Mouse (Mus musculus) frontal cortex, adult (tissue): ENCODE data around the gene Tmco4.
A peak's percentile ranks its signal among the peaks of the same experiment; 100 is the strongest.

Experiments used
- ATAC-seq: cut with Nextera tagmentation; 2 replicates; pipeline ENCODE4 v1.9.2; 2017; ENCODE audit warnings: mild to moderate bottlenecking, moderate library complexity, mixed read lengths; ENCODE audit not compliant: low TSS enrichment

Tmco4 gene

DNA sequence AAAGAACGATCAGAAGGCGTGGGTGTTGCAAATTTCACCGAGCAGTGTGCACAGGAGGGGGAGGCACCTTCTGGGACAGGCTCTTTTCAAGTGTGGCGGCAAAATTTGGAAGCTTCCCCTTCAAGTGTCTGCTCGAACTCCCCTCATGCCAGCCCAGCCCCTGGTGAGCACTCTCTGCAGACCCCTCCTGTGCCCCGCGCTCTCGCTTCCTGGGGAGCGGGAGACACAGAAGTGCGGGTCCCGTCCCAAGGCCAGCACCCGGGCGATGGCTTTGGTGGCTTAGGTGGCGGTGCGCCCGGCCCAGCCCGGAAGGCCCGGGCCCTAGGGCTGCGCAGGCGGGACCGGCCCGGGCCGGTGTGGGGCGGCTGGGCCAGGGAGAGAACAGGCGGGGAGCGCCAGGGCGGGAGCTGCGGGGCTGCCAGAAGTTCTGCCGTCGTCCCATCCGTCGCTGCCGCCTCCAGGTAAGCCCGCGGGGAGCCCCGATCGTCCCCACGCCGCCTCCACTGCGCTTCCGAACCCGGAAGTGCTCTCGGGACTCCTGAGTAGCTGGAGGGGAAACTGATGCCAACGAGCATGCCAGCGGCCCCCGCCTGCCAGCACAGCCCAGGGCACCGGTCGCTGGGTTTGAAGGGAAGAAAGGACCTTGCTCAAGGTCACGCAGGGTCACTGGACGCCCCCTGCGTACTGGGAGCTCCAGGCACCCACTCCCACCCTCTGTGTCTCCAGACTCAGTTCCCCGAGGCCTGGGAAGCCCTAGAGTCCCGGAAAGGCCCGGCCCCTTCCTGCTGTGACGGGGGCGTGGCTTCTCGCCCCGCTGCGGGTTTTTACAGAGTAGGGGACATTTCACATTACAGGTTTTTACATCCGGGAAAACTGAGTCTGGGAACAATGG, at the start of gene Tmco4:
Tmco4 (plus strand) TSS at position 62 of the 892 bp plus-strand sequence.
- ATAC-seq = peak; percentile 64; the same call in 1 of the 2 replicates

DNA sequence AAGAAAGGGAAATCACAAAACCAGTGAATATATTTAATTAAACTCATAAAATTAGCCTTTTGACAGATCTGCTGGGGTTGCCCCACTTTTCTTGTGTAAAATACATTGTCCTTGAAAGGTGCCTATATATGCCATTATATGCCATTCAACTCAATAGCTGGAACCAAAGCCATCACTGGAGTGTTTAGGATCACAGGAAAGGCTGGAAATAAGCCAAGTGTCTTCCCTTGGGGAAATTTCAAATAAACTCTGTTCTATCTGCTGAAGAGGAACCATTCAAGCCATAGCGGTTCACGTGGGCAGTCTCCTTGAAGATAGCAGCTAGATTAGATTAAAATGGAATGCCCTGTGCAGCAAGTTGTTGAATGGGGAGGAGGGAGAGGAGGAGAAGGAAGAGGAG, 47.1 kb upstream of the Tmco4 start:
- no peak for ATAC-seq

DNA sequence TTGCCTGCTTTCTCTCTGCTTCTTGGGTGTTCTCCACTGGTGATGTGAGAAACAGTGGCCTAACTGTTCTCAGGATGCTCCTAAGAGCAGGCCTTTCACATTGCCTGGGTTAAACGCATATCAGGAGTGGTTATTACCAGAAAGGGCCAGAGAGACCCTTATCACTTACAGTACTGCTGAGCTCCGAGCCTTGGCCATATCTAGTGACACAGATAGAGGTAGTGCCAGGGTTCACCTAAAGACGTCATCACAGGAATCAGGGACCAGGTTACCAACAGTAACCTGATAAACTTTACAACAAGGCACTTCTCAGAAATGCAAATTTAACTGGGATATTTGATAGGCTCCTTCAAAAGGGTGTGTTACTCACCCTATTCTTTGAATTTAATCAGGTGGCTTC, 38.8 kb upstream of the Tmco4 start:
- ATAC-seq = no peak

DNA sequence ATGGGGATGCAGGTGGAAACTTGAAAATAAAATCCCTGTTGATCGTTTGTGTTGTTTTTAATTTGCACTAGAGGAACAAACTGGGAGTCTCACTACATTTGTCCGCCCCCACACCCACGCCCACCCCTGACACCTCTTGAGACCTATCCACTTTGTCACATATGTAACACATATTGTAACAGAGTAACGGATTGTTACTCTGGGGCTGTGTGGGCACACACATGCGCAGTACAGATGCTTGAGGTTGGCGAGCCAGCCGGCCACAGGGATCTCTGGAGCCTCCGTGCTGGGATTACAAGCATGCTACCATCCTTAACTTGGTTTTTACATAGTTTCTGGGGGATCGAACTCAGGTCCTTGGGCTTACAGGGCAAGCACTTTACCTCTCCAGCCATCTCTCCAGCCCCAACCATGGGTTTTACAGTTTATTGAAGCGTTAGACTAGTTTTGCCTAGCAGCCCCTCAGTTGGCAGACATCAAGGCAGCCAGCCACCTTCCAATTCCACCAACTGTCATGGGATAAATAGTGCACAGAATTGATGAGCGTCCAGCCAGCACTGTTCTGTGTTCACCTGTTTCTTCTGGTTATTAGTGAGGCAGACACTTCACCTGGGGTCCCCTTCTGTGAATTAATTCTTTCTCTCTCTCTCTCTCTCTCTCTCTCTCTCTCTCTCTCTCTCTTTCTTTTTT, 38.1 kb upstream of the Tmco4 start:
- ATAC-seq = no peak

DNA sequence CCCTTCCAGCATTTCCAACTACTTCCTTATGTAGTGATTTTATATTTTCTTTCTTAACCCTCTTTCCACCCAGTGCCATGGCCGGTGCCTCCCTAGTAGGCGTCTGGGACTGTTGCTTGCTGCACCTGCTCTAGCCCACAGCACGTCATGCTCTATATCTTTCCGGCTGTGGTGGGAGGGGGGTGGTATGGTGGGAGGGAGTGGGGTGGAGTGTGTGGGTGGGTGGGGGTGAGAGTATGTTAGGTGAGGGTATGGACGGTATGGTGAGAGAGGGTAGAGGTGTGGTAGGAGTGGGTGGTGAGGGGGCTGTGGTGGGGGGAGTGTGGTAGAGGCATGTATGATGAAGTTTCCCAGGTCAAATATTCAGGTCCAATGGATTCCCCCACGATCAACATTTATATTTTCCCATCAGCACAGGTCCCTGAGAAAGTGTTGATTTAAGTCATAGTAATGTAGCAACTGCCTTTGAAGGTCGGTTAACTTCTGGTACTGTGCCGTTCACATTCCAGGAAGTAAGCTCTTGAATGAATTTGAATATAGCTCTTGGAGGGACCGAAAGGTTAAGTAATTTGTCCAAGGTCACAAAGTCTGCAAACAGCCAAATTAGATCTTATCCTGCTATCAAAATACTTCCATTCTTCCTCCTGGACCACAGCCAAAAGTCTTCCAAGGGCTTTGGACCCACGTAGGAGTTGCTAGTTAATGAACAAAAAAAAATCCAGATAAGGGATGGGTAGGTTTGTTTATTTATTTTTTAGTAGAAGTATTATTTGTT, 34.0 kb upstream of the Tmco4 start:
- no peak for ATAC-seq

DNA sequence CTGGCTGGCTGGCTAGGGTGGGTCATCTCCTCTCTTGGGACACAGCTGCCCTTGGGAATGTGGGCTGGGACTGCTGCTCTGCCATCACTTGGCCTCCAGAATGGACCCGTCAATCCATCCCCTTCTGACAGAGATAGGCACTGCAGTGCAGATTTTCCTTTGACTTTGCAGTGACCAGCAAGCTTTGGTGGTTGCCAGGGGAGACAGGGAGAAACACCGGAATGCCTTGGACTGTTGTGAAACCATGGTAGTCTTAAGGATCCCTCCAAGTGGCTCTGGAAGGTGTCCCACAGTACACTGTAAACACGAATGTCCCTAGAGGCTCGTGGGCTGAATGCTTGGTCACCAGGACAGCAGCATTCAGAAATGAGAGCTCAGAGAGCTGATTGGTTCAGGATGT, 33.2 kb upstream of the Tmco4 start:
- ATAC-seq = no peak

DNA sequence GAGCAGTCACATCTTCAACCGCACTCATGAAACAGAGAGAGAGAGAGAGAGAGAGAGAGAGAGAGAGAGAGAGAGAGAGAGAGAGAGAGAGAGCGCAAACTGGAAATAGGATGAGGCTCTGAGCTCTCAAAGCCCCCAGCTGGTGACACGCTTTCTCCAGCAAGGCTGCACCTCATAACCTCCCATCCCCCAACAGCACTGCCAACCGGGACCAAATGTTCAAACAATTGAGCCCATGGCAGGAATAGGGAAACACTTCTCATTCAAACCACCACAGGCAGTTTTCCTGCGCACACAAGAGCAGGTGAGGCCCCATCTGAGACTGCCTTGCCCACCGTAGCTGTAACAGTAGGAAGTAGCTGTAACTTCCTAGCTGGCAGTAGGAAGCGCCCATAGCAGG, 31.3 kb upstream of the Tmco4 start:
- ATAC-seq = no peak

DNA sequence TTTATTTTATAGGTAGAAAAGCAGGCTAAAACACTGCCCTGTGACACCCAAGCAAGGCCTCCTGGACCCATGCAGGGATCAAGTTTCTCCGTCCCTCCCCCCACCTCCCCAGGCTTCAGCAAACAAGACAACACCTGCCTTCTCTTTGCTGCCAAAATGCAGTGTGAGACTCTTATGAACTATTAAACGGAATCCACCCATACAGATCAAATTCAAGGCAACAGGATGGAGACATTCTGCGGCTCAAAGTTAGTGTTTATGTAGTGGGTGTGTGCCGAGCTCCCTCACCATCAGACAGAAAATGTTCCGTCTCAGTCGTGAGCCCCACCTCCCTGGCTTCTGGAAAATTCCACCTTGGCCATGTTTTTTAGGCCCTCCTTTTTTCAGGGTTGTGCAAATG, 30.7 kb upstream of the Tmco4 start:
- no peak for ATAC-seq

DNA sequence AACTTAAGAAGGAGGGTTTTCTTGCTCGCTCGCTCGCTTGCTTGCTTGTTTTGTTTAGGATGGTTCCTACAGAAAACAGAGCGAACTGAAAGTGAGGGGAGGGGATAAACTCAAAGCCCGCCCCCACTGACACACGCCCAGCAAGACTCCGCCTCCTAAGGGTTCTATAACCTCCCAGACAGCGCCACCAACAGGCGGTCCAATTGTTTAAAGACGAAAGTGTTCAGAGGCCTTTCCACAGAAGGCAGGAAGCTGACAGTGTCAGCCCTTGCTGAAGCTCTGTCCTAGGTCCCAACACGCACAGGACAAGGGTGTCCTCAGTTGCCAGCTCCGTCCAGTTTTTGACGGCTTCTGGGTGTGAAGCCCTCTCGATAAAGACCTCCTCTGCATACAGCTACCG, 29.0 kb upstream of the Tmco4 start:
- peak; percentile 64; the same call in 1 of the 2 replicates for ATAC-seq

DNA sequence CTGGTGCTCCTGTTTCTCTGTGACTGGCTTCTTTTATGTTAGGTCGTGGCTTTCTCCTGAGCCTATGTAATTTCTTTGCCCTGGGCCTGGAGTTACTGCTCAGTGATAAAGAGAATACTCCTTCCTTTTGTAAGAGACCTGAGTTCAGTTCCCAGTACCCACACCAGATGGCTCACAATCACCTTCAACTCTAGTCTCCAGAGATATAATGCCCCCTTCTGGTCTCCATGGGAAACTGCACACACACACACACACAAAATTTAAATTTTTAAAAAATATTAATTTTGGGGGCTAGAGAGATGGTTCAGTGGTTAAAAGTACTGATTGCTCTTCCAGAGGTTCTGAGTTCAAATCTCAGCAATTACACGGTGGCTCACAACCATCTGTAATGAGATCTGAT, 24.4 kb upstream of the Tmco4 start:
- no peak for ATAC-seq

DNA sequence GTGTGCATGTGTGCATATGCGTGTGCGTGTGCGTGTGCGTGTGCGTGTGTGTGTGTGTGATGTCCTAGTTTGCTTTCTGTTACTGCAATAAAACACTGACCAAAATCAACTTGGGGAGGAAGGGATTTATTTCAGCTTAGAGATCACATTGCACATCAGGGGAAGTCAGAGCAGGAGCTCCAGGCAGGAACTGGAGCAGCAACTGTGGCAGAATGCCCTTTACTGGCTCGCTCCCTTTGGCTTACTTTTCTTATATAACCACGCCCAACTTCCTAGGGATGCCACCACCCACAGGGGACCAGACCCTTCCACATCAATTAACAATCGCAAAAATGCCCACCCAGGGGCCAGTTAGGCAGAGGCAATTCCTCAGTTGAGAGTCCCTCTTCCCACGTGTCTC, 14.1 kb upstream of the Tmco4 start:
- ATAC-seq = no peak

DNA sequence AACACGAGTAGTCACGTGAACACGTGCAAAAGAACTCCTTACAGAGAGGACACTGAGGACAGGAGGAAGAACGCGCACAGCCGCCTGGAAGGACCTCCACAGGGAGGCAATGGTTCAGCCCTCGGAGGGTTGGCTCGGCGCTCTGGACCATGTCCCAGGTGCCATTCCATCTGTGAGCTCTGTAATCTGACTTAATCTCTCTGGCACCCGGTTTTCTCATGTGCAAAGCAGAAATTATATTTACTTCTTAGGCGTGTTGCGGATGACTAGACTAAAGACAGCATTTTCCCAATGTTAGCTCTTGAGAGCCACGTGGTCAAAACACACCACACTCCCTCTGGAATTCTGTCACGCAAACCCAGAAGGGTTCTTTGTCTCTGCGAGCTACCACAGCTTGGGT, 13.6 kb upstream of the Tmco4 start:
- ATAC-seq = peak; percentile 65; the same call in 1 of the 2 replicates

DNA sequence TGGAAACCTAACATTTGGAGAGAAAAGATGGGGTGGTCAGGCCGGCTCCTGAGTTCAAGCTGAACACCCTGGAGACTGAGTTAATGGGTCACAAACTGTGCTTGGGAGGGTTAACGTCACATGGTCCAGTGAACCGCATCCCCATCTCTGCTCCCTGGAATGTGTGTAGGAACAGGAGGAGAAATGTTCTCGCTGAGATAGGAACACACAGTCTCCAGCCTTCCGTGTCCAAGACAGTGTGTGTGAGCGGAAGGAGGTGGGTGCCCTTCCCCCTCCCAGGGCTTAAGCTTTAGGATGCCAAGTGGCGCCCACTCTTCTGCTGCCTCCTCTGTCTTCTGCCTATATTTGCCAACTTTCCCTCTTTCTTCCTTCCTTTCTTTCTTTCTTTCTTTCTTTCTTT, 12.8 kb upstream of the Tmco4 start:
- peak; percentile 81; the same call in 1 of the 2 replicates for ATAC-seq

DNA sequence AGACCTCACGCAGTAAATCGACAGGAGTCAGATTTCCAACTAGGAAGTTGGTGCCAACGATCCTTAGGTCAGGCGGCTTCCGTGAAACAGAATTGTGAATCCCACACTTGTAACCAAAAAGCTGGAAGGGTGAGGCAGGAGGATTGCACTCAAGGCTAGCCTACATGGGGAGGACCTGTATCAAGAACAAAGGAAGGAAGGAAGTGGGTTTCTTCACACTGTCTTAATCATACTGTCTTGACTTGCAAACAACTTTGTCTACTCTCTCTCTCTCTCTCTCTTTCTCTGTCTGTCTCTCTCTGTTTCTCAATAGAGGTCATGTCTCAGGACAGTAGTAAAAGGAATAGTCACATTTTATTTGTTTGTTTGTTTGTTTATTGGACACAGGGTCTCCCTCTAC, 10.0 kb upstream of the Tmco4 start:
- ATAC-seq = no peak

DNA sequence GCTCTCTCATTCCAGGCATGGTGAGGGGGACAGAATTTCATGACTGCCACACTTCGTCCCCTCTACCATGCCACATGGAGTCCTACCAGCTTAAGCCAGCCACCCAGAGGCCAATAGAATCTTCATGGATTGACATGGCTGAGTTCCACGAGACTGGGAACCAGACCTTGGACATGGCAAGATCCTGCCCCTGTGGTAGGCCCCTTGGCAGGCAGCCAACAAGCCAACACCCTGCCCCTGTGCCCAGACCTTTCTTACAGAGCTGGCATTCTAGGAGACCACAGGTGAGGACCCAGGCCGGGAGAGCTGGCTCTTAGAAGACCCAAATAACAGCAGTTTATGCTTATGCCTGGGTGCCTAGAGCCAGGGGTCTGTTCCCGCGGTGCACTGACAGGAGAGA, 6.8 kb upstream of the Tmco4 start:
- no peak for ATAC-seq

DNA sequence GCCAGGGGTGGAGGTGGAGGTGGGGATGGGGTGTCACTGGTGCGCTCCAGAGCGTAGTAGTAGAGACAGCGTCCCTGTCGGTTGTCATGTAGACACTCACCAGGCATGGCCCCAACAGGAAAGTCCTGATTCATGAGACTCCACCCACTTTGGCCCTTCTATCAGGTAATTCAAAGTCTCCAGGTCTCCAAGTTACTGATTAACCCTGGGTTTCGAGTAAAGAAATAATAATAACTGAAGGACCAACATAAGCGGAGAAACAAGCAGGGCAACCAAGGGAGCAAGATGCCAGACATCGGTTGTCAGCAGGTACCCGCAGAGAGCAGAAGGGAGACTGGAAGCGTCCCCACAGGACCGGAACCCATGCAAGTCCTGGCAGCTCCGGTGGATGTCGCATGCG, 5.8 kb upstream of the Tmco4 start, which contains the start of gene Rnf186:
Rnf186 (plus strand) TSS at position 247 of the 400 bp plus-strand sequence.
- ATAC-seq = no peak

DNA sequence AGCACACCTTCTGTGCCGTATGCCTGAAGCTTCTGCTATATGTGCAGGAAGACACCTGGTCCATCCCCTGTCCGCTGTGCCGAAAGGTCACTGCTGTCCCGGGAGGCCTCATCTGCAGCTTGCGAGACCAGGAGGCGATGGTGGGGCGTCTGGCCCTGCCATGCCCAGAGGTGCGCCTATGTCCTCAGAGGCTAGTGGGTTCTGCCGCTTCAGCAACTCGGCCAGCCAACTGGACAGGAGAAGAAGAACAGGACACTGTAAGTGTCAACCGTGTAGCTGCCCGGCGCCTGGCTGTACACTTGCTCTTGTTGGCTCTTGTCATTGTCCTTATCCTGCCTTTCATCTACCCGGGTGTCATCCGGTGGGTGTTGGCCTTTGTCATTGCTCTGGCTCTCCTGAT, 5.2 kb upstream of the Tmco4 start:
- ATAC-seq = no peak

DNA sequence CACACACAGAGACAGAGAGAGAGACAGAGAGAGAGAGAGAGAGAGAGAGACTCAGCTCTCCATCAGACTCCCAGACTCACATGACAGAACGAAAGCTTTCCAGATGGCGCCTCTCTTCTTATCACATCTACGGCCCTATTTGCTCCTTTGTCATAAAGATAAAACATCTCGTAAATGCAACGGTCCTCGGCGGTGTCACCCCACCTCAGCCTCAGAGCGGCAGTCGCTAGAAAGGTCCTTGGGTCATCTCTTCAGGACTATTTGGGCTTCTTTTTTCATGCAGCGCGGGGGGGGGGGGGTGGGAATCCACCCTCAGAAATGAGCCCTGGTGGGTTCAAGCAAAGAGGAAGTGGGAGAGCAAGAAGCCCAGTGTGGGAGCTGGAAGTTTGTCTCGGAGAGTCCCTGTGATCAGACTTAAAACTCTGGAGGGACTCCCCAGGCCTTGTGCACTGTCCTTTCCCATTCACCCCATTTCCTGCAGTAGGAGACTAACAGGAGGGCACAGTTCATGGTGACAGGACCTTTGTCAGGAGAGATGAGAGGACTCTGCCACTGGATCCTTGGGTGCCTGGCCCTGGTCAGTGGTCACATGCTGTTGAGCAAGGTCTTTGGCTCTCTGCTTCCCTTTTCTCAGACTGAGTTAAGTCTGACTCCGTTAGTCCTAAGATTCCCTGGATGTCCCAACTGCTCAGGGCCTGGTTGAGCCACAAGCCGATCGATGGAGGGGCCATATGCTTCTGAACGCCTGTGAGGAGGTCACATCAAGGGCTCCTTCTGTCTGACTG, 3.7 kb upstream of the Tmco4 start:
- no peak for ATAC-seq

DNA sequence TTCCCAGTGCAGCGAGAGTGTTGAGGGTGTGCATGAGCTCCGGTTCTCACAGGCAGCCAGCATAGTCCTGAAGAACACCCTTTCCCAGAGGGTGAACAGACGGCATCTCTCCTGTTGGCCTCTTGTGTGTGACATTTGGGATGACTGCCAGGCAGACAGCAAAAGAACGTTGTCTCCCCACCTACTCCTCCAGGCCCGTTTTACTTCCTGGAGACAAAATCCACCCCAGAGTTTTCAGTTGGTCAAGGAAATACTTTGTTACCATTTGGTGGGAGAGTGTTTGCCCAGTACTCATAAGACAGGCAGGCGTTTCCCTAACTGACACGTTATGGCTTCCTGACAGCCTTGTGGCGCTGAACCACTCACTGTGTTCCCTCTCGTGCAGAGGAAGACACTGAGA, 3.0 kb upstream of the Tmco4 start:
- no peak for ATAC-seq

DNA sequence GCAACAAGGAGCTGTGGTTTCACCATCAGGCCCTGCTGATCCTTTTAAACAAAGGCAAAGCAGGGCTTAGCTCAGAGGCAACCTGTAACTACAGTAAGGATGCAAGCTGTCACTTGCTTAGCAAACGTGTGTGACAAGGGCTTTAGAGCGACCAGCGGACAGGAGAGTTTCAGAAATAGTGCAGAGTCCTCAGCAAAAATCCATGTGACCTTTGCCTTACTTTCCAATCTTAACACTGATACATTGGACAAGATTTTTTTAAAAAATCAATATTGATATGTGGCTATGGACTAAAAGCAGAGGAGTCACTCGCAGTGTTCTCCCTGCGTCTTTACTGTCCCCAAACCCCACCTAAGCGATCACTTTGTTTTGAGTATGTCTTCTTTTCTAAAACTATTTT, 1.3 kb upstream of the Tmco4 start:
- no peak for ATAC-seq

DNA sequence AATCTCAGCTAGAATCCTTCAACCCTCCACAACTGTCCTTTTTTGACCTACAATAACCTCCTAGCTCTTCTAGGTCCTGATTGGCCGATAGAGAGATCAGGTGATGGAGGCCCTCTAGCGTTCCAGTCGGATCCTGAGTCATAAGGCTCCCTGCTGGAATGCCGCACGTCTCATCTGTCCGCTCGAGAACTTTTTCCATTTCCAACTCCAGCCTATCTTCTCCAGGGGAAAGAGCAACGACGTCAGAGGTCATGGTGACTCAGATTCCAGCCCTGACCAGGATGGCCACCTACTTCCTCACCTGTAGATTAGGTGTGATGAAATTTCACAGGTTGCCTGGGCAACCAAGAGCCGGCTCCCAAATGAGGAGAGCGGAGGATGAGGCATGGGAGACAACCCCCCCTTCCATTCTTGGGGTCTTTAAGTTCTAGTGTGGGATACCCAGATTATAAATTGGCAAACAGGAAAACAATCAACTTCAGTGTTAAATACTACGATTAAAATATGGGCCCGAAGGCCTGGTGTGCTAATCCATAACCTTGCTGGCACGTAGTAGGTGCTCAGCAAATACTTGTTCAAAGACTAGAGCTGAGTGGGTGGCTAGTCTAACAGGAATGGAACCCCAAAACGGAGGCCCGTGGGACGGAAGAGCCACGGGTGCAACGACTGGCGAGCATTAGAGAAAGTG, 405 bp upstream of the Tmco4 start:
- ATAC-seq = peak; percentile 69; the same call in 1 of the 2 replicates
